Mouse (Mus musculus) midbrain, embryonic 12.5 days (tissue): Measurements from ENCODE around the gene Cfap206. TPM values are rescaled to one million over a fixed set of nuclear protein-coding genes. Genes with fewer than 3 reads are reported as not detected.

Experiments used
- ATAC-seq: fragments of 200-750 bp; cut with Nextera tagmentation; 2 replicates; pipeline ENCODE4 v1.8.0; 2017; ENCODE audit warnings: low read depth, moderate TSS enrichment, moderate library complexity; ENCODE audit not compliant: low FRiP score
- H3K27ac ChIP-seq: fragments of 300-500 bp; sonication (generic); replicated peaks from 2 replicates; pipeline ENCODE4 v1.5.1; 2016; ENCODE audit warnings: mild to moderate bottlenecking
- H3K27me3 ChIP-seq: fragments of 300-500 bp; sonication (generic); 2 replicates; pipeline ENCODE4 v1.6.1; 2016; ENCODE audit warnings: mild to moderate bottlenecking
- H3K36me3 ChIP-seq: fragments of 300-500 bp; sonication (generic); 2 replicates; pipeline ENCODE4 v1.6.1; 2016
- H3K4me1 ChIP-seq: fragments of 300-500 bp; sonication (generic); 2 replicates; pipeline ENCODE4 v1.6.1; 2016
- H3K4me2 ChIP-seq: fragments of 300-500 bp; sonication (generic); replicated peaks from 2 replicates; pipeline ENCODE4 v1.6.1; 2016; ENCODE audit warnings: mild to moderate bottlenecking, moderate library complexity
- H3K4me3 ChIP-seq: fragments of 300-500 bp; sonication (generic); 2 replicates; pipeline ENCODE4 v1.5.1; 2016; ENCODE audit warnings: mild to moderate bottlenecking
- H3K9ac ChIP-seq: fragments of 300-500 bp; sonication (generic); replicated peaks from 2 replicates; pipeline ENCODE4 v1.6.1; 2016; ENCODE audit warnings: mild to moderate bottlenecking, moderate library complexity
- H3K9me3 ChIP-seq: fragments of 300-500 bp; sonication (generic); 2 replicates; pipeline ENCODE4 v1.6.1; 2016; ENCODE audit warnings: mild to moderate bottlenecking
- WGBS: fragments of 180-500 bp; shearing (Covaris S2); methylation state at CpG from one replicate; pipeline ENCODE4 v1.1.7; 2016; 5-methylcytosine and 5-hydroxymethylcytosine counted together
- polyA plus RNA-seq: library from polyadenylated mRNA; unstranded; fragments of >200 nt; fragmentation: Nextera tagmentation; extraction: Ambion mirVana; gene quantifications from 2 replicates; pipeline ENCODE4 v1.2.1, GENCODE M21; 2016

Cfap206 gene
- polyA plus RNA-seq, 1 experiment from 2014 or later = 1.1 TPM

DNA sequence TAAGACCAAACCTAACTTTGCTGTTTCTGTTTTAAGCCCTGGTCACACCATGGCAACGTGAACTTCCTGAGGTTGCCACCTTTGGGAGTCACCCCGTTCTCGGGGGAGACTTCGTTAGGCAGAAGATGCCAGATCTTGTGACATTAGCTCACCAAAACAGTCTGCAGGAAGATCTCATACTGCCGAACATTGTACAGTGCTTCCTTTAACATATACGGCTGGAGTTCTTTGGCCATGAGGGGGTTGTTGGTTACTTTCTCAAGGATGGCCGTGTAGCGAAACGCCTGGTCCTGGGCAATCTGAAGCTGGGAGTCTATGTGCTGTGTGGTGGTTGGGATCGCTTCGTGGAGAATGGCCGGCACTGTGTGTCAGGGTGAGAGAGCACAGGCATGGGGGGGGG, 10.6 kb downstream of the Cfap206 start:
- H3K4me3 ChIP-seq = no peak overlapping the region
- no peak overlapping the region for H3K27ac ChIP-seq
- H3K9me3 ChIP-seq = peaks cover 8% of the 10 kb centered on the region; the same call in 1 of the 2 replicates
- H3K27me3 ChIP-seq = no peaks in the 10 kb centered on the region
- no peak overlapping the region for H3K9ac ChIP-seq
- 96% methylated on average over 12 of the region's 12 CpGs for whole genome bisulfite sequencing
- H3K4me1 ChIP-seq = no peaks in the 10 kb centered on the region
- H3K4me2 ChIP-seq = no peak overlapping the region
- ATAC-seq = no peak
- H3K36me3 ChIP-seq = no peaks in the 10 kb centered on the region

DNA sequence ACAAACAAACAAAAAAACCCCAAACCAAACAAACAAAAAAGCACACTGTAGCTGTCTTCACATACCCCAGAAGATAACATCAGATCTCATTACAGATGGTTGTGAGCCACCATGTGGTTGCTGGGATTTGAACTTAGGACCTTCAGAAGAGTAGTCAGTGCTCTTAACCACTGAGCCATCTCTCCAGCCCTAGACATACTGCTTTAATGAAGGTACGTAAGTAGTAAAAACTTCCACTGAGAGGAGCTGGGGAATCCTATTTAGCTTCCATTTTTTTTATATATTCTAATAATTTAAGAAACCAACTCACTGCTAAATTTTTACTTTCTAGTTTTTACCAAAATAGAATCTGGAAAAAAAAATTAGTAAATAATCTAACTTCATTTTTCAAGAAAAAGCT, 14.9 kb downstream of the Cfap206 start:
- no peak for ATAC-seq
- H3K36me3 ChIP-seq = no peaks in the 10 kb centered on the region
- no peak overlapping the region for H3K27ac ChIP-seq
- H3K9ac ChIP-seq = no peak overlapping the region
- H3K9me3 ChIP-seq = peaks cover 3% of the 10 kb centered on the region; the same call in 1 of the 2 replicates
- H3K4me1 ChIP-seq = no peaks in the 10 kb centered on the region
- H3K4me2 ChIP-seq = no peak overlapping the region
- no peak overlapping the region for H3K4me3 ChIP-seq
- 95% methylated on average over 1 of the region's 1 CpGs for WGBS
- no peaks in the 10 kb centered on the region for H3K27me3 ChIP-seq

DNA sequence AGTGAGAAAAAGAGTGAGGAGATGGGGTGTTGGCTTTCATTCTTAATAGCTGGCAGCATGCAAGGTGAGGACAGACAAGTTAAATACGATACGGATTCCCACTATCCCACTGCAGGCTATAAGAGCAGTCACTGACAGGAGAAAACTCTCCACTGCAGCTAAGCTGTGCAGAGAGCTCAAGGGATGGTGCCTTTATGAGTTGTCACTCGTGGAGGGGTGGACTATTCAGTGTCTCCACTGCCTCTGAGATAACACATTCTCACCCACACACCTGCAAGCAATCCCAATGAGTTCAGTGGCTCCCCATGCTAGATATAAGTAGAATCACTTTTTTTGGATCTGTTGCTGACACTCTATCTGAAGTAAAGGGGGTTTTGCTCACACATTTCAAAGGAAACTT, 21.9 kb downstream of the Cfap206 start:
- no peak overlapping the region for H3K4me2 ChIP-seq
- no peak overlapping the region for H3K9ac ChIP-seq
- H3K4me3 ChIP-seq = no peak overlapping the region
- ATAC-seq = no peak
- H3K27me3 ChIP-seq = no peaks in the 10 kb centered on the region
- H3K9me3 ChIP-seq = no peaks in the 10 kb centered on the region
- no peaks in the 10 kb centered on the region for H3K4me1 ChIP-seq
- no peak overlapping the region for H3K27ac ChIP-seq
- no peaks in the 10 kb centered on the region for H3K36me3 ChIP-seq
- 86% methylated on average over 3 of the region's 3 CpGs for WGBS

DNA sequence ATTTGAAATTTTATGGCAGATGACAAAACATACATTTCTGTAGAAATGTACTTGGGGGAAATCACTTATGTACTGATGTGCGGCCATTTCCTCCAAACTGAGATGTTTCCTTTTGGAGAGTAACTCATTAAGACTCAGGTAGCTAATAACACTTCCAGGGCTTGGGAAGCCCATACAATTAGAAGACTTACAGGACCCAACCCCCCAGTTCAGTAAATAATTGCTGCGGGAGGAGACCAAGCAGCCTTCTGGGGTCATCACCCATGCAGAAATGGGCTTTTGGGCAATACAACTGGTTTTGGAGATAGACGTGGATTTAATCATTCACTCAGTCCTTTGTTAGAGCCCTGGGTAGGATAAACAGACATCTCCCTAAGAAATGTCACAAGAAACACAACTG, 22.8 kb downstream of the Cfap206 start:
- no peak overlapping the region for H3K4me2 ChIP-seq
- no peak overlapping the region for H3K9ac ChIP-seq
- 86% methylated on average over 3 of the region's 3 CpGs for WGBS
- H3K4me3 ChIP-seq = no peak overlapping the region
- H3K27me3 ChIP-seq = no peaks in the 10 kb centered on the region
- no peak for ATAC-seq
- no peaks in the 10 kb centered on the region for H3K9me3 ChIP-seq
- no peaks in the 10 kb centered on the region for H3K36me3 ChIP-seq
- H3K4me1 ChIP-seq = no peaks in the 10 kb centered on the region
- no peak overlapping the region for H3K27ac ChIP-seq

DNA sequence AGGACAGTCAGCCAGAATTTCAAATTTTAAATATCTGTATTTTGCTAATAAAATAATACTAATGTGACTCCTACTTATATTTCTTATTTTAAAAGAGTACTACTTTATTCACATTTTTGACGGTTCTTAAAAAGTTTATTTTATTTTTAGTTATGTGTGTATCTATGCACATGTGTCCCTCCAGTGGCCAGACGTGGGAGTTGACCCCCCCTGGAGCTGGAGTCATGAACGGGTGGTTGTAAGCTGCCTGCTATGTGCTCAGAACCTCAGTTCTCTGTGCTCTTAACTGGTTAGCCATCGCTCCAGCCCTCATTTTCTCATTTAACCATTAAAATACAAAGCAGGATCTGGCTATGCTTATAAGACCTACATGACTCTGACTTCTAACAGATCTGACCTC, 27.0 kb downstream of the Cfap206 start:
- 77% methylated on average over 4 of the region's 4 CpGs for WGBS
- no peak for ATAC-seq
- Histone ChIP-seq H3K9me3 (no peaks in the 10 kb centered on the region), H3K4me1 (no peaks in the 10 kb centered on the region), H3K27me3 (no peaks in the 10 kb centered on the region), H3K36me3 (no peaks in the 10 kb centered on the region), H3K27ac (no peak overlapping the region), H3K9ac (no peak overlapping the region), H3K4me3 (no peak overlapping the region), H3K4me2 (no peak overlapping the region)

DNA sequence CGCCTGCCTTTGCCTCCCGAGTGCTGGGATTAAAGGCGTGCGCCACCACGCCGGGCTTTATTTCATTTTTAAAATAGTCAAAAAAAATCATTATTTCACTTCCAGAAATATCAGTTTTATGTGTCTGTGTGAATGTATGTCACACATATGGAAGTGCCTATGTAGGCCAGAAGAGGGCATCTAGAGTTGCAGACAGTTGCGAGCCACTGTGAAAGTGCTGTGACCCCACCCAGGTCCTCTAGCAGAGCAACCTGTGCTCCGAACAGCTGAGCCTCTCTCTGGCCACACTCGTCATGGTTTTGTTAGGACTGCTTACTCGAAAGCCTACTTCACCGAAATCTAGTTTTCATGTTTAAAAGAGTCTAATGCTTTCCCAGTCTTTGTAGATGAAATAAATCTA, 27.8 kb downstream of the Cfap206 start:
- Histone ChIP-seq H3K4me1 (no peaks in the 10 kb centered on the region), H3K27ac (no peak overlapping the region), H3K36me3 (no peaks in the 10 kb centered on the region), H3K4me2 (no peak overlapping the region), H3K9ac (no peak overlapping the region), H3K9me3 (no peaks in the 10 kb centered on the region), H3K4me3 (no peak overlapping the region), H3K27me3 (no peaks in the 10 kb centered on the region)
- no peak for ATAC-seq
- 97% methylated on average over 11 of the region's 11 CpGs for WGBS

DNA sequence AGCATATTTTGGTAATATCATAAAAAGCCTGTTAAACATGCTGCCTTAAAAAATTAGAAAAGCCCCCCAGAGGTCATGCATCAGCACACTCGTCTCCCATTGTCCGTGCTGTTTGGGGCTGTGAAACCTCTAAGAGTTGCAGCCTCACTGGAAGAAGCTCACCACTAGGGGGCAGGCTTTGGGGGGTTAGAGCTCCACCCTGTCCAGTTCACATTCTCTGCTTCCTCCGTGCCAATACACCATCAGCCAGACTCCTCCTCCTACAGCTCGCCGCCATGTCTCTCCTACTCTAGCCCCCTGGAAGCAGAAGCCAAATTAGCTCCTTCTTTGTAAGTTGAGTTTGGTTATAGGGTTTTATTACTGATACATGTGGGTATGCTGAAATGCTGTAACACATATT, 28.5 kb downstream of the Cfap206 start:
- Histone ChIP-seq H3K4me2 (no peak overlapping the region), H3K4me1 (no peaks in the 10 kb centered on the region), H3K9ac (no peak overlapping the region), H3K4me3 (no peak overlapping the region), H3K36me3 (no peaks in the 10 kb centered on the region), H3K9me3 (no peaks in the 10 kb centered on the region), H3K27ac (no peak overlapping the region), H3K27me3 (no peaks in the 10 kb centered on the region)
- WGBS = 39% methylated on average over 5 of the region's 5 CpGs
- ATAC-seq = peak; percentile 34; the same call in 1 of the 2 replicates

DNA sequence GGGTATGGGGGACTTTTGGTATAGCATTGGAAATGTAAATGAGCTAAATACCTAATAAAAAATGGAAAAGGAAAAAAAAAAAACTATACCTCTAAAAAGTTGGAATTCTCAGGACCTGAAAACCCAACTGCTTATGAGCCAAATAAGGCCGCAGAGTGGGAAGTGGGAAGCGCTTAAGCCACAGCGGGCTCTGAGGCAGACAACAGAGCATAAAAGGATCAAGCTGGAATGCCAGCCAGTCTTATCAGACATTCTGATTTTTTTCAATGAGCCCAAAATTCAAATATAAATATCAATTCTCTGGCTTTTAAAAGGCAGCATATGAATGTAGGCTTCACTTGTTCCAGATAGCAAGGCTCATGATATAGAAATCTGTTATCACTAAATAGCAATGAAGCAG, 42.0 kb downstream of the Cfap206 start:
- no peak for ATAC-seq
- H3K4me3 ChIP-seq = no peak overlapping the region
- no peak overlapping the region for H3K9ac ChIP-seq
- H3K9me3 ChIP-seq = no peaks in the 10 kb centered on the region
- peaks cover 6% of the 10 kb centered on the region for H3K4me1 ChIP-seq
- H3K27ac ChIP-seq = 0 out of 2 replicates have a peak overlapping the region, but pooled peaks have one; percentile 8
- 74% methylated on average over 3 of the region's 3 CpGs for WGBS
- peak overlapping the region; percentile 49; the same call in 1 of the 2 replicates for H3K4me2 ChIP-seq
- H3K27me3 ChIP-seq = no peaks in the 10 kb centered on the region
- no peaks in the 10 kb centered on the region; the same call in 1 of the 2 replicates for H3K36me3 ChIP-seq

DNA sequence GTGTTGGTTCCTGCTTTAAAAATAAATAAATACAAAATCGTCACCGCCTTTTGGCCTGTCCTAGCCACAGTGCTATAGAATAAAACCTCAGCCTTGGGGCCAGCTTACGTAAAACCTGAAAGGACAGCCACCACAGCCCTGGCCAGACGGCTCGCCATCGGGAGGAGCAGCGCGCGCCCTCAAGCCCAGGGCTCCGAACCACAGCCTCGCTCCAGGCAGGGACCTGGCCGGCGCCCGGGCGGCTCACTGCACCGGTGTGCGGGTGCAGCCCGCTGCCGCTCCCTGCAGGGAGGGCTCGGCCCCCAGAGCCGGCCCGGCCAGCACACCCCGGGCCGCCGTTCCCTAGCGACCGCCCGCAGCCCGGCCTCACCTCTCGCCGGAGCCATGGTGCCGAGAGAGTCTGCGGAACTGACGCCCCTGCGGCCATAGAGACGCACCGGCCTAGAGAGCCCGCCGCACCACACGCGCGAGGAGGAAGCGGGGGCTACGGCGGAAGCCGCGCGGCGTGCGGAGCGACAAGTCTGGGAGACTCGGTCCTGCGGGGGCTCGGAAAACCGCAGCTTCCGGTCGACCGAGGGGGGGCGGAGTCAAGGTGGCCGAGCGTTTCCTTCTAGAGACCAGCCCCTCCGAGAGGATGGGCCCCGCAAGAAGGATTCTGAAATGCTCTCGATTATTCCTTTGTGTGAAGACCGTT, 43.0 kb downstream of the Cfap206 start, which contains the start of gene Slc35a1:
Gene Slc35a1 (minus strand): TSS at position 565 of the 694 bp plus-strand sequence.
- 1% methylated on average over 65 of the region's 65 CpGs for WGBS

DNA sequence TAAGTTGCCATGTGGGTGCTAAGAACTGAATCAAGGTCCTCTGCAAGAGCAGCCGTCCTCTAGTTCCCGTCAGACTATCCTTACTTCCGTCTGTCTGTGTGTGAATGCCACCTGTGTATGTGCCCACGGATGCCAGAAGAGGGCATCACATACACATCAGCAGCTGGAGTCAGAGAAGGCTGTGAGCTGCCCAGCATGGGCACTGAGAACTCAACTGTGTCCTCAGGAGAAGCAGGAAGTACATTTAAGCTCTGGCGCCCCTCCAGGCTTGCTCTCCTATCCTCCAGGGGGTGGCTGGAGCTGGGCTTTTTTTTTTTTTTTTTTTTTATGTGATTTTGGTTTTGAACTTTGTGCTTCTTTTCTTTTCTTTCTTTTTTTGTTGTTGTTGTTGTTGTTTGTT, 49.5 kb downstream of the Cfap206 start:
- Histone ChIP-seq H3K4me2 (no peak overlapping the region), H3K36me3 (peaks cover 31% of the 10 kb centered on the region), H3K27ac (no peak overlapping the region), H3K9me3 (no peaks in the 10 kb centered on the region), H3K4me1 (no peaks in the 10 kb centered on the region), H3K9ac (no peak overlapping the region), H3K27me3 (no peaks in the 10 kb centered on the region), H3K4me3 (no peak overlapping the region)
- no peak for ATAC-seq
- 83% methylated on average over 5 of the region's 5 CpGs for WGBS

More for the DNA sequence above, 43.0 kb downstream of the Cfap206 start, which contains the start of gene Slc35a1:
- H3K4me3 ChIP-seq = peak within 1 kb of the TSS; percentile 67
- peak within 1 kb of the TSS; percentile 88 for H3K9ac ChIP-seq
- peaks cover 6% of the 10 kb centered on the region for H3K4me1 ChIP-seq
- H3K27ac ChIP-seq = peak within 1 kb of the TSS; percentile 95
- H3K27me3 ChIP-seq = no peaks in the 10 kb centered on the region
- peaks cover 9% of the 10 kb centered on the region; the same call in 1 of the 2 replicates for H3K36me3 ChIP-seq
- no peaks in the 10 kb centered on the region for H3K9me3 ChIP-seq
- ATAC-seq = peak; percentile 98
- peak within 1 kb of the TSS; percentile 49 for H3K4me2 ChIP-seq

DNA sequence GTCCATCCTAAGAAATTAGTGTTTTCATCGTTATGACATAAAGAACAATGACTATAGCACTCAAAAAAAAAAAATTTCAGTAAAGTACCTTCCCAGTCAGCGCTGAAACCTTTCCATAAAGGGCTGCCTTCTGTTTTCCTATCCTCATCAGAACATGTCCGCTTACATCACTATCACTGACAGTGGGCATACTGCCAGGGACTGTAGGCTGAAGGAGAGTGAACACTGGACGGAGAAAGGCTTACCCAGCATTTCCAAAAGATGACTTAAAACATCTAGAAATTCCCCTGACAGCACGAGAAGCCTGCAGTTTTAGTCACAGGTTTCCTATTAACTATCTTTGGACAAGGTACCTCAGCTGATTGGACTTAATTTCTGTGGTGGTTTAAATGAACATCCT, 56.3 kb downstream of the Cfap206 start:
- Histone ChIP-seq H3K4me1 (no peaks in the 10 kb centered on the region), H3K27me3 (no peaks in the 10 kb centered on the region), H3K4me2 (no peak overlapping the region), H3K36me3 (peaks cover 30% of the 10 kb centered on the region), H3K9ac (no peak overlapping the region), H3K9me3 (no peaks in the 10 kb centered on the region), H3K4me3 (no peak overlapping the region), H3K27ac (no peak overlapping the region)
- ATAC-seq = no peak
- WGBS = 96% methylated on average over 5 of the region's 5 CpGs

DNA sequence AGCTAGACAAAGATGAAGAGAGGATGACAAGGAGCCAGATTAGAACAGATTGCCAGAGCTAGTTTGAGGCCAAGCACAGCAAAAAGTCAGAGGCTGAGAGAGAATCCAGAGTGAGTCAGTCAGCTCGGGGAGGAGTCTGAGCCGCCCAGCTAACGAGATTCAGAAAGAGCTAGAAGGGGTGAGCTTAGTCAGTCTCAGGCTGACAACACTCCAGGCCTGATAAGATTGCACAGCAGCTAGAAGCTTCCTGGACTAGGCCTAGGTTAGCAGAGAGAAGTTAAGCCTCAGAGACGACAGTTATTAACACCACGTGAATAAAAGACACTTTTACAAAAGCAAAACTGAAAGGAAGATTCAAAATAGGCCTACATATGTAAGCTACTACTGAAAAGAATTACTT, 62.1 kb downstream of the Cfap206 start:
- H3K4me3 ChIP-seq = no peak overlapping the region
- H3K27ac ChIP-seq = no peak overlapping the region
- no peak overlapping the region for H3K9ac ChIP-seq
- no peak for ATAC-seq
- H3K4me2 ChIP-seq = no peak overlapping the region
- H3K4me1 ChIP-seq = no peaks in the 10 kb centered on the region
- peaks cover 51% of the 10 kb centered on the region for H3K36me3 ChIP-seq
- no peaks in the 10 kb centered on the region for H3K27me3 ChIP-seq
- whole genome bisulfite sequencing = 94% methylated on average over 5 of the region's 5 CpGs
- H3K9me3 ChIP-seq = no peaks in the 10 kb centered on the region

DNA sequence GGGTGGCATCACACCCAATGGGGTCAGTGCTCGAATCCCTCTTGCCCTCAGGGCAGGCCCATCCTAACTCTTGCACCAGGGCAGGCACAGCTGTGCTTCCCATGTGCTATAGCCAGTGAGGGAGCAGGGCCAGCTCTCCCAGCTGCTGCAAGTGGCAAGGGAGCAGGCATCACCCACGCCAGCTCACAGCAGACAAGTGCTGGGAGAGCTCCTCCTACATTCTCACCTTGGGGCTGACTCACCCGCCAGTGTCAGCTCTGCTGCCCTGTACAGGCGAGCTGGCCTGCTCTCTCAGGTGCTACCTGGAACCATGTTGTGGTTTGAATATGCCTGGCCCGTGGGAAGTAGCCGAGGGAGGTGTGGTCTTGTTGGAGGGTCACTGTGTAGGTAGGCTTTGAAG, 68.1 kb downstream of the Cfap206 start:
- Histone ChIP-seq H3K27me3 (no peaks in the 10 kb centered on the region), H3K9ac (no peak overlapping the region), H3K9me3 (no peaks in the 10 kb centered on the region), H3K36me3 (peaks cover 86% of the 10 kb centered on the region), H3K4me2 (no peak overlapping the region), H3K27ac (no peak overlapping the region), H3K4me1 (no peaks in the 10 kb centered on the region), H3K4me3 (no peak overlapping the region)
- no peak for ATAC-seq
- 87% methylated on average over 6 of the region's 6 CpGs for WGBS
